Mouse (Mus musculus) G1E (cell line): Measurements from ENCODE around the gene BC030870. TPM values are rescaled to one million over a fixed set of nuclear protein-coding genes. Genes with fewer than 3 reads are reported as not detected.

Experiments
- ATAC-seq: 2 replicates; pipeline ENCODE4 v1.8.0; 2016; ENCODE audit warnings: mild to moderate bottlenecking; ENCODE audit not compliant: insufficient number of reproducible peaks, poor library complexity, low FRiP score, severe bottlenecking; ENCODE audit errors: extremely low read depth
- DNase-seq: peaks from one replicate; pipeline ENCODE4 v3.0.0; 2012; ENCODE audit warnings: low spot score
- H3K27me3 ChIP-seq: 2 replicates; pipeline ENCODE4 v1.6.1; 2012; ENCODE audit warnings: mild to moderate bottlenecking, low read length, inconsistent platforms; ENCODE audit not compliant: insufficient read depth
- H3K36me3 ChIP-seq: replicated peaks from 2 replicates; pipeline ENCODE3; 2012; ENCODE audit warnings: mild to moderate bottlenecking, inconsistent platforms
- H3K4me1 ChIP-seq: 2 replicates; pipeline ENCODE4 v1.6.1; 2012; ENCODE audit warnings: low read depth, low read length, inconsistent platforms, mixed read lengths; ENCODE audit not compliant: insufficient read depth
- H3K4me3 ChIP-seq: 2 replicates; pipeline ENCODE4 v1.5.1; 2012; ENCODE audit warnings: low read depth, mild to moderate bottlenecking, inconsistent platforms, low read length, moderate library complexity, mixed read lengths
- H3K9me3 ChIP-seq: replicated peaks from 2 replicates; pipeline ENCODE4 v1.6.1; 2012; ENCODE audit warnings: inconsistent platforms
- CTCF ChIP-seq: IDR thresholded peaks from 2 replicates; pipeline ENCODE4 v1.5.1; 2012; ENCODE audit warnings: low read depth, low read length, inconsistent platforms, mixed read lengths
- GATA1 ChIP-seq: IDR thresholded peaks from 2 replicates; pipeline ENCODE4 v1.6.1; 2012; ENCODE audit warnings: borderline replicate concordance, low read length, inconsistent platforms, mixed read lengths
- GATA2 ChIP-seq: IDR thresholded peaks from 2 replicates; pipeline ENCODE4 v1.6.1; 2012; ENCODE audit warnings: low read depth, low read length, inconsistent platforms, borderline replicate concordance
- POLR2AphosphoS5 ChIP-seq: IDR thresholded peaks from 2 replicates; pipeline ENCODE4 v1.6.1; 2012; ENCODE audit warnings: low read depth, low read length, inconsistent platforms; ENCODE audit not compliant: insufficient replicate concordance
- TAL1 ChIP-seq: conservative IDR thresholded peaks from 2 replicates; pipeline ENCODE4 v1.6.1; 2012; ENCODE audit warnings: low read depth, low read length, inconsistent platforms, mixed read lengths
- polyA plus RNA-seq: library from polyadenylated mRNA; stranded (reverse); fragments of >175 nt; gene quantifications from 2 replicates; pipeline ENCODE4 v1.2.3, GENCODE M21; 2012
- total RNA-seq, 2 experiments: library from RNA; stranded (forward) in 1 of 2; stranded (reverse) in 1 of 2; fragments of 200-1000 nt in 1 of 2; fragments of >200 nt in 1 of 2; fragmentation: Nextera tagmentation in 1 of 2; gene quantifications; 2 replicates each; pipeline ENCODE4 v1.2.3; 2014 to 2017

Gene BC030870
- total and polyA plus RNA-seq, 3 experiments: not detected

- no peak overlapping the region for H3K4me3 ChIP-seq
- no peaks in the 10 kb centered on the region for H3K36me3 ChIP-seq
- ATAC-seq (no peak), DNase-seq (no peak)
- H3K27me3 ChIP-seq: no peaks in the 10 kb centered on the region
- no peaks in the 10 kb centered on the region for H3K9me3 ChIP-seq
- H3K4me1 ChIP-seq: no peaks in the 10 kb centered on the region; the same call in 1 of the 2 replicates
- TF ChIP-seq GATA1: no peak
- TF ChIP-seq GATA2: no peak
- TF ChIP-seq TAL1: no peak
- no peak for TF ChIP-seq CTCF
- TF ChIP-seq POLR2AphosphoS5: no peak
Measured at GRCm38 (mm10) chr8:65068473-65068819, 60.9 kb downstream of the BC030870 start.

DNA sequence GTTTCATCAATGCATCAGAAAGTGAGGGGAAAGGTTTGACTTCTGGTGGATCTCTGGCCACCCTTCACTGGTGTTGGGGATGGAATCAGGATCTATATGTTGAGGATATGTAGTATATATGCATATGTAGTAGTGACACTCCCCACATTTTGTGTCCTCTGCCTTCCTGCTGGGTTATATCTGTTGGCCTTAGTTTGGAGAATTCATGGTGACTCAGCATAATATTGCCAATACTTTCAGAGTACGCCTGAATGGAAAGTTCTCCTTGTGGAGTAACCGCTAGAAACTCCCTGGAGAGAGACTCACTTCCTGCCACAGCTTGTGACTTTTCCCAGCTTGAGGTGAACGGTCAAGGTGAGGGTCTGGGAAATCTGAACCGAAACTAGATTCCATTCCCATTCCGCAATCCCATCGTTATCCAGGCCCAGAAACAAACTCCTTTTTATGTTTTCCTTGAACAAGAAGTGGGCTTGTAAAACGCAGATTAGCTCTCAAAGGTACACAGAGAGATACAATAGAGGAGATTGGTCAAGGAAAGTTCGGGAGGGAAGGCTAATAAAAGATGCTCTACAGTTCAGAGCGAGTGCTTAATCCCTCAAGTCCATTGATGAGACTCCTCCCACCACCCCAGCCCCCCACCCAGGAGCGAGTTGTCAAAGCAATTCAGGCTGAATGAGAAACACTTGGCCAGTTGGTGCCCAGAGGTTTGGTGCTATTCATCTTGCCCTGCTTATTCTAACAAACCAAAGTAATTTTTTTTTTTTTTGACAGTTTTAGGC, 61.5 kb downstream of the BC030870 start:
- H3K36me3 ChIP-seq: no peaks in the 10 kb centered on the region
- H3K4me3 ChIP-seq: no peak overlapping the region
- no peaks in the 10 kb centered on the region for H3K9me3 ChIP-seq
- no peak for ATAC-seq
- H3K4me1 ChIP-seq: no peaks in the 10 kb centered on the region; the same call in 1 of the 2 replicates
- no peak for DNase-seq
- no peaks in the 10 kb centered on the region for H3K27me3 ChIP-seq
- no peak for TF ChIP-seq GATA2
- no peak for TF ChIP-seq GATA1
- TF ChIP-seq TAL1: no peak
- no peak for TF ChIP-seq POLR2AphosphoS5
- no peak for TF ChIP-seq CTCF

GRCm38 (mm10) chr8:65067031-65067430, 62.3 kb downstream of the BC030870 start:
- H3K4me3 ChIP-seq: no peak overlapping the region
- DNase-seq: no peak
- H3K9me3 ChIP-seq: no peaks in the 10 kb centered on the region
- ATAC-seq: no peak
- no peaks in the 10 kb centered on the region for H3K27me3 ChIP-seq
- H3K36me3 ChIP-seq: no peaks in the 10 kb centered on the region
- no peak for TF ChIP-seq TAL1
- TF ChIP-seq GATA2: no peak
- TF ChIP-seq CTCF: no peak
- TF ChIP-seq GATA1: no peak
- TF ChIP-seq POLR2AphosphoS5: no peak
- H3K4me1 ChIP-seq: no peaks in the 10 kb centered on the region; the same call in 1 of the 2 replicates

- H3K4me3 ChIP-seq: no peak overlapping the region
- H3K36me3 ChIP-seq: no peaks in the 10 kb centered on the region
- no peaks in the 10 kb centered on the region; the same call in 1 of the 2 replicates for H3K4me1 ChIP-seq
- no peak for ATAC-seq
- no peaks in the 10 kb centered on the region for H3K27me3 ChIP-seq
- H3K9me3 ChIP-seq: no peaks in the 10 kb centered on the region
- TF ChIP-seq GATA1: no peak
- TF ChIP-seq POLR2AphosphoS5: no peak
- TF ChIP-seq GATA2: no peak
- no peak for TF ChIP-seq CTCF
- TF ChIP-seq TAL1: no peak
- DNase-seq: no peak
Measured at GRCm38 (mm10) chr8:65065622-65066021, 63.7 kb downstream of the BC030870 start.

- no peaks in the 10 kb centered on the region for H3K27me3 ChIP-seq
- no peaks in the 10 kb centered on the region for H3K36me3 ChIP-seq
- no peak overlapping the region for H3K4me3 ChIP-seq
- H3K4me1 ChIP-seq: no peaks in the 10 kb centered on the region; the same call in 1 of the 2 replicates
- ATAC-seq (no peak), DNase-seq (no peak)
- no peak for TF ChIP-seq TAL1
- TF ChIP-seq GATA2: no peak
- TF ChIP-seq CTCF: no peak
- TF ChIP-seq GATA1: no peak
- TF ChIP-seq POLR2AphosphoS5: no peak
- no peaks in the 10 kb centered on the region for H3K9me3 ChIP-seq
Measured at GRCm38 (mm10) chr8:65064071-65064470, 65.3 kb downstream of the BC030870 start.

DNA sequence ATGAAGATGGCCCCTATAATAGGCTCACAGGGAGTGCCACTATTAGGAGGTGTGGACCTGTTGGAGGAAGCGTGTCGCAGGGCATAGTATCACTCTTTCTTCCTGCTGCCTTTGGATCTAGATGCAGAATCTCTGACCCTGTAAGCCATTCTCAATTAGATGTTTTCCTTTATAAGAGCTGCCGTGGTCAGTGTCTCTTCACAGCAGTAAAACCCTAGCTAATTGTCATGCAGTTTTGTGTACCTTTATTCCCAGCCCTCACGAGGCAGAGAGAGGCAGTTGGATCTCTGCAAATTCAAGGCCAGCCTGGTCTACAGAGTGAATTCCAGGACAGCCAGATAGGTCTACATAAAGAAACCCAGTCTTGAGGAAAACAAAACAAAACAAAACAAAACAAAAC, 67.2 kb downstream of the BC030870 start:
- H3K27me3 ChIP-seq: 0 out of 2 replicates have a peak, but pooled peaks cover 6% of the 10 kb centered on the region
- no peaks in the 10 kb centered on the region for H3K4me1 ChIP-seq
- DNase-seq: no peak
- H3K9me3 ChIP-seq: no peaks in the 10 kb centered on the region
- ATAC-seq: no peak
- no peak for TF ChIP-seq GATA2
- TF ChIP-seq CTCF: no peak
- no peak for TF ChIP-seq POLR2AphosphoS5
- TF ChIP-seq TAL1: no peak
- no peak for TF ChIP-seq GATA1
- no peak overlapping the region for H3K4me3 ChIP-seq
- H3K36me3 ChIP-seq: no peaks in the 10 kb centered on the region
